Mouse (Mus musculus) CH12.LX (cell line): ENCODE data around the gene Elk3. TPM values are rescaled to one million over a fixed set of nuclear protein-coding genes. Genes with fewer than 3 reads are reported as not detected.

Experiments
- DNase-seq: peaks from one replicate; pipeline ENCODE4 v3.0.0-alpha.2; 2013; ENCODE audit errors: extremely low read depth
- H3K27ac ChIP-seq: 2 replicates; pipeline ENCODE4 v1.5.1; 2012; ENCODE audit warnings: low read depth, mild to moderate bottlenecking, control low read depth, moderate library complexity; ENCODE audit not compliant: insufficient read depth
- H3K27me3 ChIP-seq: replicated peaks from 2 replicates; pipeline ENCODE3; 2012; ENCODE audit warnings: inconsistent platforms
- H3K36me3 ChIP-seq, 2 experiments: replicated peaks in 1 of 2; 2 replicates each; pipeline versions ENCODE3 to v1.6.1; 2012; ENCODE audit warnings: inconsistent platforms in 1 of 2, low read length in 1 of 2, mild to moderate bottlenecking in 1 of 2, mixed read lengths in 1 of 2, moderate library complexity in 1 of 2; ENCODE audit not compliant: control insufficient read depth in 1 of 2, insufficient read depth in 1 of 2
- H3K4me1 ChIP-seq, 2 experiments: 2 replicates each; pipeline ENCODE4 v1.6.1; 2012; ENCODE audit warnings: inconsistent platforms in 1 of 2, moderate library complexity in 1 of 2; ENCODE audit not compliant: insufficient read depth in 2 of 2, control insufficient read depth in 1 of 2
- H3K4me2 ChIP-seq: 2 replicates; pipeline ENCODE4 v1.6.1; 2012; ENCODE audit warnings: low read depth, mild to moderate bottlenecking, control low read depth; ENCODE audit not compliant: poor library complexity, insufficient read depth, severe bottlenecking
- H3K4me3 ChIP-seq, 3 experiments: fragments of 150-350 bp in 1 of 3; sonication (generic) in 1 of 3; replicated peaks in 1 of 3; 2 replicates each; pipeline versions ENCODE3 to v1.5.1; 2011 to 2012; ENCODE audit warnings: low read depth in 2 of 3, low read length in 2 of 3, mild to moderate bottlenecking in 2 of 3, moderate library complexity in 2 of 3, control low read depth in 1 of 3, improper control_type of control experiment in 1 of 3, inconsistent platforms in 1 of 3, mixed read lengths in 1 of 3; ENCODE audit not compliant: poor library complexity in 1 of 3
- H3K79me2 ChIP-seq: replicated peaks from 2 replicates; pipeline ENCODE4 v1.6.1; 2012; ENCODE audit warnings: mild to moderate bottlenecking, moderate library complexity; ENCODE audit not compliant: control insufficient read depth, poor library complexity, insufficient read depth, severe bottlenecking; ENCODE audit errors: extremely low read depth
- H3K9ac ChIP-seq: 2 replicates; pipeline ENCODE4 v1.6.1; 2012; ENCODE audit warnings: low read depth, mild to moderate bottlenecking, control low read depth, moderate library complexity; ENCODE audit not compliant: insufficient read depth
- H3K9me3 ChIP-seq: replicated peaks from 2 replicates; pipeline ENCODE3; 2012; ENCODE audit warnings: low read length, inconsistent platforms, mixed read lengths
- BHLHE40 ChIP-seq: IDR thresholded peaks from 2 replicates; pipeline ENCODE4 v1.6.1; 2011; ENCODE audit warnings: mild to moderate bottlenecking, low read depth, low read length, improper control_type of control experiment
- CHD1 ChIP-seq: IDR thresholded peaks from 2 replicates; pipeline ENCODE4 v1.6.1; 2012; ENCODE audit warnings: low read depth, low read length, improper control_type of control experiment, inconsistent platforms
- CTCF ChIP-seq, 2 experiments: IDR thresholded peaks in 1 of 2; conservative IDR thresholded peaks in 1 of 2; 2 replicates each; pipeline ENCODE4 v1.5.1; 2011 to 2012; ENCODE audit warnings: low read depth in 2 of 2, low read length in 2 of 2, improper control_type of control experiment in 1 of 2, inconsistent platforms in 1 of 2, mild to moderate bottlenecking in 1 of 2, moderate library complexity in 1 of 2
- E2F4 ChIP-seq: IDR thresholded peaks from 2 replicates; pipeline ENCODE4 v1.6.1; 2011; ENCODE audit warnings: low read depth, low read length, improper control_type of control experiment; ENCODE audit not compliant: insufficient replicate concordance
- JUN ChIP-seq: IDR thresholded peaks from 2 replicates; pipeline ENCODE4 v1.6.1; 2011; ENCODE audit warnings: low read depth, mild to moderate bottlenecking, low read length, improper control_type of control experiment, moderate library complexity; ENCODE audit not compliant: insufficient read depth
- JUND ChIP-seq: conservative IDR thresholded peaks from 2 replicates; pipeline ENCODE4 v1.6.1; 2011; ENCODE audit warnings: low read depth, low read length, improper control_type of control experiment
- KAT2A ChIP-seq: IDR thresholded peaks from 2 replicates; pipeline ENCODE4 v1.6.1; 2012; ENCODE audit warnings: low read length, improper control_type of control experiment, inconsistent platforms; ENCODE audit not compliant: insufficient replicate concordance
- MAX ChIP-seq: IDR thresholded peaks from 2 replicates; pipeline ENCODE4 v1.6.1; 2011; ENCODE audit warnings: low read length, improper control_type of control experiment
- MAZ ChIP-seq: IDR thresholded peaks from 2 replicates; pipeline ENCODE4 v1.6.1; 2012; ENCODE audit warnings: low read depth, mild to moderate bottlenecking, inconsistent platforms, low read length, improper control_type of control experiment, moderate library complexity
- MEF2A ChIP-seq: IDR thresholded peaks from 2 replicates; pipeline ENCODE4 v1.6.1; 2014; ENCODE audit warnings: low read depth, mild to moderate bottlenecking, inconsistent platforms, low read length, improper control_type of control experiment, borderline replicate concordance
- MYC ChIP-seq: IDR thresholded peaks from 2 replicates; pipeline ENCODE4 v1.6.1; 2011; ENCODE audit warnings: low read depth, mild to moderate bottlenecking, improper control_type of control experiment, low read length
- NELFE ChIP-seq: IDR thresholded peaks from 2 replicates; pipeline ENCODE4 v1.6.1; 2011; ENCODE audit warnings: low read depth, low read length, improper control_type of control experiment
- NRF1 ChIP-seq: IDR thresholded peaks from 2 replicates; pipeline ENCODE4 v1.6.1; 2014; ENCODE audit warnings: low read depth, mild to moderate bottlenecking, inconsistent platforms, low read length, improper control_type of control experiment, moderate library complexity
- RAD21 ChIP-seq: IDR thresholded peaks from 2 replicates; pipeline ENCODE4 v1.6.1; 2011; ENCODE audit warnings: low read depth, mild to moderate bottlenecking, low read length, improper control_type of control experiment, moderate library complexity
- RCOR1 ChIP-seq: conservative IDR thresholded peaks from 2 replicates; pipeline ENCODE4 v1.6.1; 2012; ENCODE audit warnings: low read depth, mild to moderate bottlenecking, inconsistent platforms, low read length, improper control_type of control experiment
- SMC3 ChIP-seq: IDR thresholded peaks from 2 replicates; pipeline ENCODE4 v1.6.1; 2011; ENCODE audit warnings: low read depth, low read length, improper control_type of control experiment
- TCF12 ChIP-seq: IDR thresholded peaks from 2 replicates; pipeline ENCODE4 v1.6.1; 2014; ENCODE audit warnings: low read depth, mild to moderate bottlenecking, inconsistent platforms, low read length, improper control_type of control experiment
- UBTF ChIP-seq: IDR thresholded peaks from 2 replicates; pipeline ENCODE4 v1.6.1; 2012; ENCODE audit warnings: low read depth, mild to moderate bottlenecking, inconsistent platforms, low read length, improper control_type of control experiment, moderate library complexity
- USF1 ChIP-seq: IDR thresholded peaks from 2 replicates; pipeline ENCODE4 v1.6.1; 2014; ENCODE audit warnings: low read depth, mild to moderate bottlenecking, inconsistent platforms, low read length, improper control_type of control experiment
- ZC3H11A ChIP-seq: IDR thresholded peaks from 2 replicates; pipeline ENCODE4 v1.6.1; 2012; ENCODE audit warnings: low read depth, mild to moderate bottlenecking, inconsistent platforms, low read length, improper control_type of control experiment
- ZMIZ1 ChIP-seq: IDR thresholded peaks from 2 replicates; pipeline ENCODE4 v1.6.1; 2012; ENCODE audit warnings: low read depth, mild to moderate bottlenecking, inconsistent platforms, low read length, improper control_type of control experiment
- dilution Hi-C: fragments of 300-500 bp; cut with MboI; formaldehyde crosslinking; loops from 2 replicates; pipeline ENCODE4 v1.14.3; 2020; ENCODE audit warnings: low sequenced_read_pairs; ENCODE audit not compliant: extremely low pct_unique_long_range_greater_than_20kb, extremely low pct_ligation_motif_present
- in situ Hi-C: fragments of 300-500 bp; cut with MboI; formaldehyde crosslinking; loops from 3 replicates; pipeline ENCODE4 v1.14.3; 2019; ENCODE audit warnings: low sequenced_read_pairs, low pct_ligation_motif_present, low pct_unique_long_range_greater_than_20kb, mixed read lengths
- polyA plus RNA-seq: library from polyadenylated mRNA; unstranded; fragments of >175 nt; gene quantifications from 2 replicates; pipeline ENCODE4 v1.2.1, GENCODE M21; 2012; ENCODE audit warnings: low read depth; ENCODE audit not compliant: insufficient read length
- total RNA-seq, 2 experiments: library from RNA; depleted of rRNA; stranded (reverse); fragments of 300-350 nt in 1 of 2; fragments of >200 nt in 1 of 2; gene quantifications; 2 replicates each; pipeline ENCODE4 v1.2.3; 2012 to 2014

Elk3 gene
- total and polyA plus RNA-seq, 3 experiments, result 20.1 to 37.0 (median 25.8) TPM

- H3K36me3 ChIP-seq, result peaks cover 41 to 68% of the 10 kb centered on the region in 2 experiments
- no peaks in the 10 kb centered on the region for H3K27me3 ChIP-seq
- no peak overlapping the region for H3K4me3 ChIP-seq
- H3K4me2 ChIP-seq, result no peak overlapping the region
- in situ Hi-C loops (loop anchor here (25.0 kb wide), 2 partner anchors 116 to 284 kb away; partner anchors contain the start of gene Cdk17), dilution Hi-C loops (no loop called here)
- H3K79me2 ChIP-seq, result peaks cover 5% of the 10 kb centered on the region
- H3K27ac ChIP-seq, result no peak overlapping the region
- H3K9me3 ChIP-seq, result no peaks in the 10 kb centered on the region
- H3K4me1 ChIP-seq, result peaks cover 24 to 53% of the 10 kb centered on the region in 2 experiments
- TF ChIP-seq RCOR1 (no peak), RAD21 (no peak), NELFE (no peak)
- no peak for DNase-seq
- H3K9ac ChIP-seq, result no peak overlapping the region
Measured at GRCm38 (mm10) chr10:93278361-93278760, 32.6 kb downstream of the Elk3 start.

GRCm38 (mm10) chr10:93276857-93277256, 34.1 kb downstream of the Elk3 start:
- dilution Hi-C loops, result no loop called here
- no peak overlapping the region for H3K9ac ChIP-seq
- no peaks in the 10 kb centered on the region for H3K27me3 ChIP-seq
- H3K79me2 ChIP-seq, result peaks cover 7% of the 10 kb centered on the region
- no peak for DNase-seq
- H3K4me1 ChIP-seq, result peaks cover 38 to 68% of the 10 kb centered on the region in 2 experiments
- peak overlapping the region in 1 of 3 experiments; percentile 59 for H3K4me3 ChIP-seq
- peak overlapping the region; percentile 2; the same call in 1 of the 2 replicates for H3K4me2 ChIP-seq
- TF ChIP-seq MYC, result no peak
- TF ChIP-seq NRF1, result no peak
- TF ChIP-seq RCOR1, result no peak
- no peak for TF ChIP-seq USF1
- no peak for TF ChIP-seq JUND
- TF ChIP-seq JUN, result no peak
- TF ChIP-seq E2F4, result no peak
- TF ChIP-seq MAX, result no peak
- no peak for TF ChIP-seq SMC3
- TF ChIP-seq ZC3H11A, result no peak
- no peak for TF ChIP-seq MEF2A
- no peak for TF ChIP-seq MAZ
- TF ChIP-seq TCF12, result no peak
- no peak for TF ChIP-seq UBTF
- no peak for TF ChIP-seq CHD1
- TF ChIP-seq BHLHE40, result no peak
- no peak for TF ChIP-seq KAT2A
- no peak for TF ChIP-seq CTCF (conservative IDR thresholded peaks at IDR 0.05 in 1 of 2, IDR thresholded peaks at IDR 0.05 in 1 of 2; ENCODE audit: low read depth in 2 of 2, low read length in 2 of 2)
- TF ChIP-seq ZMIZ1, result no peak
- TF ChIP-seq, all 38 proteins: peak for 0
- in situ Hi-C loops, result loop anchor here (25.0 kb wide), 2 partner anchors 115 to 285 kb away; partner anchors contain the start of gene Cdk17
- Histone ChIP-seq H3K27ac (peak overlapping the region; percentile 35; the same call in 1 of the 2 replicates), H3K9me3 (no peaks in the 10 kb centered on the region), H3K36me3 (peaks cover 29 to 58% of the 10 kb centered on the region in 2 experiments)
